Mouse (Mus musculus) urinary bladder, postnatal 14 days (tissue): ENCODE data around the gene Cnot4.

Source experiments
- DNase-seq: peaks from one replicate; pipeline ENCODE4 v3.0.0; 2021; ENCODE audit warnings: low spot score

Gene Cnot4

DNA sequence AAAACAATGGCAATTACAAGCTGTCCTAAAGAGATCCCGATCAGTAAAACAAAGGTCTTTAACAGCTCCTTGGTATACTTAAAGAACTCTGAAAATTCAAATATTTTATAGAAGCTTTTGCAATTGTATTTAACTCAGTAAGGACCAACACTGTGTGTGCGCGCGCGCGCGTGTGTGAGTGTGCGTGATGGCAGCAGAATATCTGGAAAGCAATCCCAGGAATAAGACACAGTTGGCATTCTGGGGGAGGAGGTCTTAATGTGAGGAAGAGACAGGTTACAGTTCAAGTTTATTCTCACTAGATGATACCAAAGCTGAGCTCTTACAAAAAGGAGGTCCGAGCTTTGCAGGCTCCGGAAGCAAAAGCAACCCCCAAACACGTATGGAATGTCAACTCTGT is 100.2 kb downstream of the Cnot4 start:
- DNase-seq: no peak

DNA sequence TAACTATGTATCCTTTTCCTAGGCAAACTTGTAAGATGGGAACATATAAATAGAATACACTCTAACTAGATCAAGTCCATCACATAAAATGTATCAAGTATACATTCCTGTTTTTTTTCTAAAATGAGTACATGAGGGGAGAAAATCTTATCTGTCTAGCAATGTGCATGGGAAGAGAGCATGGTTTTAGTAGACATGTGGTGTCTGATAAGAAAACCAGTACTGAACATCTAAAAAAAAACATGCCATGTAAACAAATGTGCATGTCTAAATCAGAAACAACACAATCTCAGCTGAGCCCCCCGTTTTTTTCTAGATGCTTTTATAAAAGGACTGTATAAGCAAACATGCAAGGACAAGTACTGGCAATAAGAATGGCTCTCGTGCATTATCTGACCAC is 100.8 kb downstream of the Cnot4 start:
- DNase-seq: no peak

DNA sequence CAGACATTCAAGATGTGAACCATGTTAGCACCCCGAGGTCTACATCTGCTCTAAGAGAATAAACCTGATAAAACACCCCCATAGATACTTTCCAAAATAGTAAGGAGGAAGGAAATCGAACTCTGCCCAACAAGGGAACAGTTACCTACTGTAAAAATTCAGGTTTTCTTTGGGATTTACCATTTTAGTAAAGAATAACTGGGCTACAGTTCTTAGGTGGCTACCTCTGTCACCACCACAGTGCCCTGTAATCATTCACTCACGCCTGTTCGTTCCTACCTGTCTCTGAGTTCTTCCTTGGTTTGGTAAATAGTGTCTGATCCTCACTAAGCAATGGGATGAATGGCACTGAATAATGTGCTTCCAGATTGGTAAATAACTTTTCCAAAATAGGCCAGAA is 102.7 kb downstream of the Cnot4 start:
- DNase-seq: no peak

DNA sequence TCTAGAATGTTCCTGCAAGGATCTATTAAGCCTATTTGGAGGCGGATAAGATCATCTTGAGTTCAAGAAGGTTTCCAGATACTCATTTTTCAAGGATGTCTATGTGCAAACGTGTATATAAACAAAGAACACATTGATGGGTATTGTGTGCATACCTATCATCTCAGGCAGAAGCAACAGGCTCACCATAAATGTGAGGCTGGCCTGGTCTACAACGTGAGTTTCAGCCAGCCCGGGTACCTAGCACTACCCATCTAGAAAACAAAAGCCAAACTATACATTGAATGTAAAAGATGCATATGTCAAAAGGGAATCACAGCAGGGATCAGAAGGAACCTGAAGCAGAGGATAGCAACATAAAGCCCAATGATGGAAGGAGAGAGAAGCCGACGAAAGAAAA is 103.3 kb downstream of the Cnot4 start:
- no peak for DNase-seq

DNA sequence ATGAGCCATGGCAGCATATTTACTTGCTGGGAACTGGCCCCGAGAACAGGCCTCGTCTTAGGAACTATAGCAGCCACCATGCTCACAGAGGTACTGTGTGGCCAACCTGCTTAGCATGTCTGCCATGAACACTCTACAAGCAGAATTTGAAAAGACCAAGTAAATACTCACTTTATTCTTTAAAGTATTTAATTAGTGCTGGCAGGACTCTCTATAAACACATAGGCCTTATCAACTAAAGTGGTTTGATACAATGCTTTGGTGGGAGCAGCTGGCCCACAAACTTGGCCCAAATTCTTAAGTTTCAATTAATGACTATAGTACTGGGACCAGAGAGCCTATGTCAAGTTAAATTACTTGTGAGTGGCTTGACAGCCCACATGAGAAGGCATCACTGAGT is 105.5 kb downstream of the Cnot4 start:
- DNase-seq: no peak

DNA sequence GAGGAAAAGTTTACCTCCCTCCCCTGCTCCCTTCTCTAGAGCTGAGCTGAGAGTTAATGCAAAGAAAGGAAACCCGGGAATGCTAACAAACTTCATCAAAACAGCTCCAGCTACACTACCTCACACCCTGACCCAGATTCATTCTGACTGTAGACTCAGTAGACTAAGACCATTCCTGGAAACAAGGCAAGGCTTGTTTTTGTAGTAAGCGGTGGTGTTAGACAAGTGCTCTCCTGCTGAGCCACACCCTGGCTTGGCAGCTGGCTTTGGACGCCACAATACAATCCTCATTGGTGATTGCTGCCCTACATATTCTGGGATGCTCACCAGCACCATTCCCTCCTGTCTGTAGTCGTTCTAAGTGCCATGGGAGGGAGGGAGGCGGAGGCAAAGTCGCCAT is 106.3 kb downstream of the Cnot4 start:
- peak; percentile 41 for DNase-seq

DNA sequence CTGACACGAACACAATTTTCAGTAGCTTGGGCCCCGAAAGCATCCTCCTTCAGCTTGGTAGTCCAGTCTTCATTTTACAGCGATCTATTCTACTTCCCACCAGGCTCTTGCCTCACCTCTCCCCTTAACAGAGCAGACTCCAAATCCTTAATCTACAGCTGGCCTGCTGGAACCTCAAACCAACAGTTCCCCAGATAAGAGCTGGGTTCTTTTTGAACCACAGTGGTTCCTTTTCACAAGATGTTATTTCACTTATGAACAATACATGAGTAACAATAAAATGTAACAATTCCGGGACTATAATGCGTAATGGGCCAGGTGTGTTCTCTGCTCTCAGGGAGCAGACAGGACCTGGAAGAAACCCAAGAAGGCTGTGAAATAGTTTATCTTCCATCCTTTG is 116.9 kb downstream of the Cnot4 start:
- no peak for DNase-seq

DNA sequence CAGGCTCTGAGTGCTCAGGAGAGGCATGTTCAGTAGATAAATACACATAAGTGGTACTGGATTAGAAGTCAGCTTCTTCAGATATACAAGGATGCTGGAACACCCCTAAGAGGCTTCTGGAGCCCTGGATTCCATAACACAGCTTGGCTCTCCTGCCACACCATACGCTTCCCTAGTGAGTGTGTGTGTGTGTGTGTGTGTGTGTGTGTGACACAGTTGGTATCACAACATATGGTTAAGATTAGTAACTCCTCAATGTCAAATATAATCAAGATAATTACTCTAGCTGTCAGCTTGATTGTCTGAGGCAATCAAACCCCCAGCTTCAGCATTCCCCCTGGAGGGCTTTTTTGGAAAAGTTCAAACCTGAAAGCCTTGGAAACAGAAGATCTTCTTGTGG is 121.6 kb downstream of the Cnot4 start:
- DNase-seq: no peak

DNA sequence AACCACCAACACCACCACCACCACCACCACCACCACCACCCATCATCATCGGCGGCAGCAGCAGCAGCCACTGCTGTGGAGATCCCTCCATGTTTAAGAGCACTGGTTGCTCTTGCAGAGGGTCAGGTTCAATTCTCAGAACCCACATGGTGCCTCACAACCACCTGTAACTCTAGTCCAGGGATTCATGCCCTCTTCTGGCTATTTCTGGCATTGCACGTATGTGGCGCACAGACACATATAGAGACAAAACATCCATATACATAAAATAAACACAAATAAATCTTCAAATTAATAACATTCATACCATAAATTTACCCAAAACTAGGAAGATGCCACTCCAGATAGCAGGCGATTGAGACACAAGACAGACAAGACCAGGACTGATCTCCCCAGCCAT is 122.8 kb downstream of the Cnot4 start:
- DNase-seq: no peak

DNA sequence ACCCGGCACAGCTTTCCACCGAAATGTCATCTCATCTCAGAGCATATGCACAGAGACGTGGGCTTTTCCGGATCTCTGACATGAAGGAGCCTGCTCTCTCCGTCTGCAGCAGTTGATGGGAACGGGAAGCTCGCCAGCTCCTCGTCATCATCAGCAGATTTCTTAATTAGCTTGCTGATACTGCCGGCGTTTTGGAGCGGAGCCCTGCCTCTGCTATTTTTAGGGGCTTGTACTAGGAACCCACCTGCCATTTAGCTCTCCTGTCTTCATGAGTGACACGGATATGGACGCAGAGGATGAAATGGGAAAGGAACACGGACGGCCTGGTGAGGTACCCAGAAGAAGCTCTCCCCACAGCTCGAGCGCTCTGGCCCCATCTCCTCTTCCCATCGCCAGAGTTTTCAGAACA is 131.3 kb downstream of the Cnot4 start:
- no peak for DNase-seq

DNA sequence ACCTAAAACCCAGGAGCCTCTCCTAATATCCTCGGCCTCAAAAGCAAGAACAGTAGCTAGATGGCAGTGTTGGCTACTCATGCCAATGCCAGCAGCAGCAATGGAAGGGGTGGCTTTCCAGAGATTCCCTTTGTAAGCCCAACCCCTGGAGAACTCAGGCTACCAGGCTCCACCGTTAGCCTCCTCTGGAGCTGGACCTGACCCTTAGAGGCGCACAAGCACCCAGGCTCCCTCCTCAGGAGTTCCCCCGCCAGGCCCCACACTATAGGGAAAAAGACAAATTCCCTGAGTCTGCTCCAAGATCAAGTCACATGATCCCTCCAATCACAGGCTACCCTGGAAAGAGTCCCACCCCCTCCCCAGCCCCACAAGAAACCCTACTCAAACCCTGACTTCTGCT is 134.4 kb downstream of the Cnot4 start:
- no peak for DNase-seq

DNA sequence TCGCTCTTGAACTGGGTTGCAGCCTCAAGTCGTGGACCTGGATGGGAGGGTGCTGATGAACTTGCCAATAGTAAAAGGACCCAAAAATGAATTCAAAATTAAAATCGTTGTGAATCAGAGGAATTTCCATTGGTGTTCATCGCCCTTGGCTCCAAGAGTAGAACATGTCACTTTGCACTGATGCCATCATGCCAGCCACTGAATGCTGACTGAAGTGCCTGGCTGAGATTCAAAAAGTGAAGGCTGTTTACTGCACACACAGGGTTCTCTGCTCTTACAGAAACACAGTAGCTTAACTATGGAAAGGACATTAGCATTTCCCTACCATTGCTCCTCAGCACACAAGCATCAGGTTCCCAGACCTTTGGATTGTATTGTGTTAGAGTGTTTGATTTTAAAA is 137.0 kb downstream of the Cnot4 start:
- no peak for DNase-seq

DNA sequence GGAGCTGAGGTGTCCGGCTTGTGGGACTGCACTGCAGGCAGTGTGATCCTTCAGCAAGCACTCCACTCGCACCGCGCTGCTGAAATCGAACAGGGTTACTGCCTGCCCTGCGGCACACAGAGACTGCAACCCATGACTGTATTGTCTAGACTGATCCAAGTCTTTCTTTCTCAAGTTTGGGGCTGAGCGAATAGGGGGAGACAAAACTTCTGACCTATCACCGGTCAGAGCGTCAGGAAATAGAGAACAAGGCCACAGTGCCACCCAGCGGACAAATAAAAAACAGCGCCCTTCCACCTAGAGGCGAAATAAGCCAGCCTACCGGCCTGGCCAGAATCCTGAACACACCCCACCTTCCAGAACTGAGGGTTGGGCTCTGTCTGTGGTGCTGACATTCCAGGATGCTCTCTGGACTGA is 138.3 kb downstream of the Cnot4 start:
- DNase-seq: peak; percentile 90

DNA sequence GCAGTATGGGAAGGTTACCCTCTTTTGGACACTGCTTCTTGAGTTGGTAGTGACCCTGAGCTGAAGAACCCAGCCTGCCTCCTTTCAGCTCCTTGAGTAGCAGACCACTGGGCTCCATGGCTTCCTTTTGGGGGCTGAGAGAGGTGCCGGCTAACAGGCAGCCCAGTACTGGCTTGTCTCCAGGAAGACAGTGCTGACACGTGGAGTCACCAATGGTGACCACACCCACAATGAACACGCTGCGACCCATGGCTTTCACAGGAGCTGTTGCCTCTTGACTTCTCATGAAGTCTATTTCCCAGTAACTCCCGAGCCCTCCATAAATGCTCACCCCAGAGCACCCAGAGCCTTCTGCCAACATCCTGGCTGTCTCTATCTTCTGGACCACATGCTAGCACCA is 138.8 kb downstream of the Cnot4 start:
- DNase-seq: no peak

DNA sequence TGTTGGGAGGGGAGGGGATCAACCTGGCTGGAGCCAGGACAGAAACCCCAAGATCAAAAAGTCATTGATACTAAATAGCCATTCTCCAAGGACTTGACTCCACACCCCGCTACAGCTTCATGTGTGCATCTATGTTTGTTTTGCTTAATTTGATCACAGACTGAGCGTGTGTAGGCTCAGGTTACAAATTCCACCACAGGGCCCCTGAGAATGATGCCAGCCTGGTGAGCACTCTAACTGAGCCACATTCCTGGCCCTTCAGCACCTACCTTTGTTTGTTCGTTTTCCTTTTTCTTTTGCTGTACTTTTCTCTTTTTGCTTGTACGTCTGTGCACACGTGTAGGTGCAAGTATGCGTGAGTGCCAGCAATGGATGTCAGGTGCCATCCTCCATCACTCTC is 144.3 kb downstream of the Cnot4 start:
- DNase-seq: no peak

DNA sequence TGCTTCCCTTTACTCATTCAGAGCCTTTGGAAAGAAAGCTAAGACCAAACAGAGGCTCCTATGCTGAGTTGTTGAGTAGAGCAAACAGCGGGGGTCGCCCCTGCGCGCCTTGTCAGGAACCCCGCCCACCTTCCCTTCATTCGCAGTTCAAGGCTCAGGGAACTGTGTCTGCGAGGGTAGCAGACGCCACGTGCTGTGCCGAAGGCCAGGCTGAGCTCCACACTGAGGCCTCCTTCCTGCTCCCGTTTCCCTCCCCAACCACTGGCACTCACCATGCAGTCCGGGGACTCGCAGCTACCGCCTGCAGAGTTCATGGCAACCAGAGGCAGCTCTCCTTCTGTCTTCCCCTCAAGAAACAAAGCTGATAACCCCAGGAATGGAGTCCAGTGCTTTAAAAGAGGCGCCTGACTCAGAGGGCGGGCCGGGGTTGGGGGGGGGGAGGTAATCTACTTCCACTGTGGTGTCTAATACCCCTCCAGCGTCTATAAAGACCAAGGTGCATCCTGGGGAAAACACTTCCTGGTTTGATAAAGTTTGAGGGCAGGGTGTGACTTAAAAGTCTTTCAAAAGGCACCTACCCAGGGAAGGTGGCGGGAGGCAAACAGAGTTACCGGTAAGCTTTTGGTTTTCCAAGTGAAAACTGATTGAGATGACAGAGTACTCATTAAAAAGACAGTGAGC is 145.3 kb downstream of the Cnot4 start, which contains the start of gene Slc23a4:
Gene Slc23a4 (minus strand): TSS at position 324 of the 681 bp plus-strand sequence.
- no peak for DNase-seq

DNA sequence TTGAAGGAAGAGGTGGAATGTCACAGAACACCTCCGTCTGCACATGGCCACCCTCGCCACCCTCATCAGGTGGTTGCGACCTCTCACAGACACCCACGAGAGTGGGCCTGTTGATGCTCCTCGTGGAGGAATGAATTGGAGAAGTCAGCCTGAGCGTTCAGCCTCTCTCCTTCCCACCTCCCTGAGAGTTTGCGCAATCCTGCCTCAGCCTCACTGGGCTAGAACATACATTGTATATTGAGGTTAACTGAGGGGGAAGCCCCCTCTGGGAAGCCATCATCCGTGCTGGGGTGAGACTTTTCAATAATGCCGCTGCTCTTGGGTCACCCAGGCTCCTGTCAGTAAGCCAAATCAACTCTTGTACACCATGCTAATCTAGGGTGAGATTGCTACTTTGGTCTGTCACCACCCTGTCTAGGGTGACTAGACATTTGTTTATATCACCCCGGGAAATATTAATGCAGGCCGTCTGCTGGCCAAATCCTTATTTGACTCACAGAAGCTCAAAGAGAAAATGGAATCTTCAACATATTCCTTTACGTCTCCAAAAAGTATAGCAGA is 146.4 kb downstream of the Cnot4 start:
- no peak for DNase-seq

DNA sequence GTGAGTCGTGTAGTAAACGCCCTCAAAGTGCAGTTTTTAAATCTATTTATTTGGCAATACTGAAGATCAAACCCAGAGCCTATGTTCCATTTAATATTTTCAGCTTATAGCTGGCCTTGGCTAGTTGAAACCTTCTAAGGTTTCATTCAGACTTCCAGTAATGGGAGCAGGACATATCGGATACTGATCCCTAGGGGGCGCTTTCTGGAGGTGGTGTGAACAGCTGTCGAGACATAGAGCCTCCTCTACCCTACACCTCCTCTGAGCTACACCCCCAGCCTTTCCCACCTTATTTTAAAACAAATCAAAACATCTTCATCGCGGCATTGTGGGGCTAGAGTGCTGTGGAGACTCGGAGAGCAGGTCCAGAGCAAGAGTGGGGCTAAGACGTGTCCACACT is 152.9 kb downstream of the Cnot4 start:
- DNase-seq: no peak

DNA sequence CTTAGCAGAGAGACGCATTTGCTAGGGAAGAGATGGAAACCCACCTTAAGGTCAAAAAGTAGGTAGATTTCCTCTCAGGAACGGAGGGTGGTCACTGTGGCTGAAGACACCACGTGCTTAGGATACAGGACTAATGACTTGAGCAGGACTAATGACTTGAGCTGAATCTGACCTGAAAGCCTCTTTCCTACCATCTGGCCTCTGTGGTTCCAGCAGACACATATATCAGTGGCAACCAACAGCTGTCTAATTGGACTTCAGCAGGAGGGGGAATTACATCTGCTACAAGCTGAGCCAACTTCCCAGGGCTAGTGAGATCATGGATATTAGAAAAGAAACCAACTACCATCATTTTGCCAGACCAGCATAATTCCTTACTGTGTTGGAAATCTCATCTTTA is 154.2 kb downstream of the Cnot4 start:
- DNase-seq: no peak
